Mouse (Mus musculus) thymus, postnatal 10 days (tissue): ENCODE measurements around the gene Mki67.

Experiments used
- DNase-seq, 2 experiments: peaks; one replicate each; pipeline ENCODE4 v3.0.0; 2021; ENCODE audit warnings: low spot score in 2 of 2

Mki67 gene

GRCm38 (mm10) chr7:135715642-135716444 lies at the start of gene Mki67:
Mki67 (minus strand) TSS chr7:135716361.
- peak; percentile 44 to 48 for DNase-seq

- no peak for DNase-seq
Observed at GRCm38 (mm10) chr7:135763311-135763710, 47.1 kb upstream of the Mki67 start.

- DNase-seq: no peak
Observed at GRCm38 (mm10) chr7:135758754-135759510, 42.8 kb upstream of the Mki67 start.

GRCm38 (mm10) chr7:135758171-135758570 lies 42.0 kb upstream of the Mki67 start:
- no peak for DNase-seq

GRCm38 (mm10) chr7:135756984-135757586 lies 40.9 kb upstream of the Mki67 start:
- DNase-seq: no peak

- no peak for DNase-seq
Observed at GRCm38 (mm10) chr7:135748986-135749385, 32.8 kb upstream of the Mki67 start.

- DNase-seq: no peak
Observed at GRCm38 (mm10) chr7:135747072-135747471, 30.9 kb upstream of the Mki67 start.

- no peak for DNase-seq
Observed at GRCm38 (mm10) chr7:135746528-135746927, 30.4 kb upstream of the Mki67 start.

GRCm38 (mm10) chr7:135745091-135745490 lies 28.9 kb upstream of the Mki67 start:
- no peak for DNase-seq

- no peak for DNase-seq
Observed at GRCm38 (mm10) chr7:135740453-135740852, 24.3 kb upstream of the Mki67 start.

GRCm38 (mm10) chr7:135736581-135736886 lies 20.4 kb upstream of the Mki67 start:
- no peak for DNase-seq

- peak; percentile 91 to 93 for DNase-seq
Observed at GRCm38 (mm10) chr7:135735691-135736580, 19.8 kb upstream of the Mki67 start.

- no peak for DNase-seq
Observed at GRCm38 (mm10) chr7:135734911-135735646, 18.9 kb upstream of the Mki67 start.

GRCm38 (mm10) chr7:135734379-135734778 lies 18.2 kb upstream of the Mki67 start:
- DNase-seq: no peak

- DNase-seq: no peak
Observed at GRCm38 (mm10) chr7:135728038-135728437, 11.9 kb upstream of the Mki67 start.

GRCm38 (mm10) chr7:135726707-135727106 lies 10.5 kb upstream of the Mki67 start:
- DNase-seq: no peak

- DNase-seq: no peak
Observed at GRCm38 (mm10) chr7:135723672-135724341, 7.6 kb upstream of the Mki67 start.

- no peak for DNase-seq
Observed at GRCm38 (mm10) chr7:135722011-135722838, 6.1 kb upstream of the Mki67 start.

- no peak for DNase-seq
Observed at GRCm38 (mm10) chr7:135721436-135721992, 5.4 kb upstream of the Mki67 start.
